Mouse (Mus musculus) ovary, postnatal 14 days (tissue): ENCODE measurements around the gene Fpr-rs7.

ENCODE experiments used
- DNase-seq: peaks from one replicate; pipeline ENCODE4 v3.0.0; 2022; ENCODE audit warnings: low spot score

Fpr-rs7 gene

GRCm38 (mm10) chr17:20114126-20114525, at the start of gene Fpr-rs7:
TSS of gene Fpr-rs7 (minus strand) at chr17:20114226.
- no peak for DNase-seq

GRCm38 (mm10) chr17:20074090-20074489, 39.9 kb downstream of the Fpr-rs7 start:
- DNase-seq = no peak

GRCm38 (mm10) chr17:20071656-20072396, 42.2 kb downstream of the Fpr-rs7 start:
- no peak for DNase-seq
